Comparison of ENCODE assay signal across 9 mouse cellular contexts in the genomic region with DNA sequence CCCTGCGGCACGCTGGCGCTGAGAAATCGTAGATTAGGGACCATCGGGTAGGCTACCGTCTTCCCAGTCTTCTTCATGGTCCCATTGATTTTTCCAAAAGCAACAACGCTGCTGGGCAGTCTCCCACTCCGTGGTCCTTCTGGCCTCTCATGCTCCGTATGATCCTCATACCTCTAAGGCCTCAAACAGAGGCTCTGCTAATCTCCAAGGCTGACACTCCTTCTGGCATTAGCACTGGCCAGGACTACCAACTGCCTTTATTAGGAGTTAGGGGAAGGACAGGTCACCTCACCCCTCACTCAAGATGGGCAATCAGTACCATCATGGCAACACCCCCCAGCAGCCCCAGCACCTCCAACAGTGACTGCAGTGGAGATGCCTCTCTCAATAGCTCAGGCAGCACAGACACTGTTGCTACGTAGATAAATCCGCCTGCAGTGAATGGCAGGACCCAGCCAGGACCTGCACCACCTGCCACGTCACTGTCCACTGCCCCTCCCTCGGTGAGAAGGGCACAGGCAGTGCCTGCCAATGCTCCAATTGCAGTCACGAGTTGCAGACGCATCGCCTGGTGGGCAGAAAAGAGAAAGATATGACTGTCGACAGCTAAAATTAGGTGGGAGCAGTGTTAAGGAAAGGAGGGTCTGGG. TPM values are rescaled to one million over a fixed set of nuclear protein-coding genes. Genes with fewer than 3 reads are reported as not detected.
A peak's percentile ranks its signal among the peaks of the same experiment; 100 is the strongest.
DNase-seq lines count a peak whose midpoint lies in the region; ATAC-seq and TF ChIP-seq lines count a peak whose summit lies in the region.
"Had no signal": no experiment of that assay in that cellular context is flagged by ENCODE, and none has a peak within 500 bp of the region (broad histone marks: within the 10 kb centered on the region; RNA-seq: fewer than 3 reads in every experiment).

No protein-coding gene starts in this region.

- ATAC-seq in erythroblast, adult 5-6 weeks (replicated peaks; ENCODE audit: low FRiP score, poor library complexity, severe bottlenecking), result no peak
- no peak for ATAC-seq in intestine, postnatal 0 days

- no peak overlapping the region for H3K9ac ChIP-seq in intestine, postnatal 0 days (ENCODE audit: low read depth, low read length)

- peak overlapping the region; percentile 84 for H3K4me3 ChIP-seq in erythroblast, embryonic 14.5 days (replicated peaks)
- H3K4me3 ChIP-seq in intestine, postnatal 0 days (ENCODE audit: low read depth, low read length), result no peak overlapping the region

- peaks cover 35% of the 10 kb centered on the region for H3K36me3 ChIP-seq in erythroblast, embryonic 14.5 days (ENCODE audit: control insufficient read depth)
- peaks cover 23% of the 10 kb centered on the region for H3K36me3 ChIP-seq in intestine, postnatal 0 days (ENCODE audit: control insufficient read depth, insufficient read depth)

- H3K27me3 ChIP-seq in erythroblast, embryonic 14.5 days (ENCODE audit: control insufficient read depth), result no peaks in the 10 kb centered on the region
- H3K27me3 ChIP-seq in intestine, postnatal 0 days (replicated peaks; ENCODE audit: control insufficient read depth, insufficient read depth, low read length), result no peaks in the 10 kb centered on the region
- H3K27me3 ChIP-seq: CH12.LX had no signal

- H3K4me1 ChIP-seq in erythroblast, embryonic 14.5 days (ENCODE audit: control insufficient read depth), result peaks cover 90% of the 10 kb centered on the region
- H3K4me1 ChIP-seq in intestine, postnatal 0 days (replicated peaks; ENCODE audit: control insufficient read depth, insufficient read depth, low read length), result peaks cover 24% of the 10 kb centered on the region; the same call in 1 of the 2 replicates

- H3K4me2 ChIP-seq in intestine, postnatal 0 days (replicated peaks; ENCODE audit: low read depth), result peak overlapping the region; percentile 93

- peak; percentile 3 to 10 for DNase-seq in thymus, postnatal 10 days (ENCODE audit: low spot score in 2 of 2)
- no peak for DNase-seq in thymus, adult 18-20 months
- peak; percentile 13 for DNase-seq in skeletal muscle tissue, adult 2 months (ENCODE audit: low read depth, low spot score)
- DNase-seq in thymus, postnatal 14 days, result no peak
- DNase-seq in embryo, embryonic 11 days, result no peak

- H3K9me3 ChIP-seq in erythroblast, embryonic 14.5 days (ENCODE audit: control insufficient read depth, low read length), result no peaks in the 10 kb centered on the region
- no peaks in the 10 kb centered on the region for H3K9me3 ChIP-seq in intestine, postnatal 0 days (ENCODE audit: control insufficient read depth)

- no peak for TF ChIP-seq CTCF in intestine, postnatal 0 days (IDR thresholded peaks at IDR 0.05; ENCODE audit: low read depth)

- H3K27ac ChIP-seq in intestine, postnatal 0 days (ENCODE audit: low read depth, low read length), result peak overlapping the region; percentile 21; the same call in 1 of the 2 replicates

- WGBS in intestine, postnatal 0 days, result 75% methylated on average over 17 of the region's 17 CpGs

RNA-seq across cellular contexts. Expression of a gene that starts 0.8 kb away (rescaled TPM):
- polyA plus RNA-seq in erythroblast, embryonic 14.5 days (2012), result 1.4 TPM in 2 replicates
- total RNA-seq in erythroblast, adult 5-6 weeks (2015; ENCODE audit: low replicate concordance), result 26.5 and 50.7 TPM in 2 replicates
- total RNA-seq in erythroblast, adult 5-6 weeks (2017; ENCODE audit: low replicate concordance), result 15.0 and 17.8 TPM in 2 replicates
- 59.8 and 67.1 TPM in 2 replicates for polyA plus RNA-seq in intestine, postnatal 0 days (2015; fragmentation: Nextera tagmentation; extraction: Ambion mirVana)

RNA-seq across cellular contexts. Expression of a gene that starts 2.9 kb away (rescaled TPM):
- polyA plus RNA-seq in erythroblast, embryonic 14.5 days (2012), result 3.5 TPM in 2 replicates
- not detected in 2 replicates for total RNA-seq in erythroblast, adult 5-6 weeks (2015; ENCODE audit: low replicate concordance)
- total RNA-seq in erythroblast, adult 5-6 weeks (2017; ENCODE audit: low replicate concordance), result 11.5 and 16.6 TPM in 2 replicates
- polyA plus RNA-seq in intestine, postnatal 0 days (2015; fragmentation: Nextera tagmentation; extraction: Ambion mirVana), result 99.1 and 99.5 TPM in 2 replicates

RNA-seq across cellular contexts. Expression of a gene that starts 3.0 kb away (rescaled TPM):
- polyA plus RNA-seq in erythroblast, embryonic 14.5 days (2012), result 10.1 and 11.3 TPM in 2 replicates
- total RNA-seq in erythroblast, adult 5-6 weeks (2015; ENCODE audit: low replicate concordance), result 7.1 and 8.3 TPM in 2 replicates
- 10.7 and 12.0 TPM in 2 replicates for total RNA-seq in erythroblast, adult 5-6 weeks (2017; ENCODE audit: low replicate concordance)
- polyA plus RNA-seq in intestine, postnatal 0 days (2015; fragmentation: Nextera tagmentation; extraction: Ambion mirVana), result 19.5 and 22.1 TPM in 2 replicates

RNA-seq across cellular contexts. Expression of a gene that starts 4.1 kb away (rescaled TPM):
- 1.8 and 2.5 TPM in 2 replicates for polyA plus RNA-seq in erythroblast, embryonic 14.5 days (2012)
- 1.9 and 9.2 TPM in 2 replicates for total RNA-seq in erythroblast, adult 5-6 weeks (2015; ENCODE audit: low replicate concordance)
- total RNA-seq in erythroblast, adult 5-6 weeks (2017; ENCODE audit: low replicate concordance), result 2.0 and 2.8 TPM in 2 replicates
- 9.1 and 10.1 TPM in 2 replicates for polyA plus RNA-seq in intestine, postnatal 0 days (2015; fragmentation: Nextera tagmentation; extraction: Ambion mirVana)

RNA-seq across cellular contexts. Expression of a gene that starts 10.6 kb away (rescaled TPM):
- polyA plus RNA-seq in erythroblast, embryonic 14.5 days (2012), result 0.45 and 0.56 TPM in 2 replicates
- total RNA-seq in erythroblast, adult 5-6 weeks (2015; ENCODE audit: low replicate concordance), result 1.3 TPM in 1 of 2 replicates, not detected in the other
- 4.3 and 7.0 TPM in 2 replicates for total RNA-seq in erythroblast, adult 5-6 weeks (2017; ENCODE audit: low replicate concordance)
- 0.13 and 0.21 TPM in 2 replicates for polyA plus RNA-seq in intestine, postnatal 0 days (2015; fragmentation: Nextera tagmentation; extraction: Ambion mirVana)

Comparison
In these comparisons a context has a peak if more than half of its experiments do, and no peak if none do; other contexts are left out.
1. DNase-seq: peak in thymus, postnatal 10 days (2 of 2) and skeletal muscle tissue, adult 2 months (single experiment); none in thymus, adult 18-20 months (0 of 2), thymus, postnatal 14 days (single experiment) and embryo, embryonic 11 days (single experiment).
2. RNA of a gene that starts 0.8 kb away (polyA plus RNA-seq): 59.8 to 67.1 TPM in intestine, postnatal 0 days; 1.4 TPM in erythroblast, embryonic 14.5 days; every median in the first group is over 10 times any median in the second.
3. RNA of a gene that starts 2.9 kb away (polyA plus RNA-seq): 99.1 to 99.5 TPM in intestine, postnatal 0 days; 3.5 TPM in erythroblast, embryonic 14.5 days; every median in the first group is over 10 times any median in the second.